Mouse (Mus musculus) small intestine, adult 2 months (tissue): ENCODE results near the gene Gm19402. TPM values are rescaled to one million over a fixed set of nuclear protein-coding genes. Genes with fewer than 3 reads are reported as not detected.

Source experiments
- H3K27ac ChIP-seq: fragments of 200-500 bp; 2 replicates; pipeline ENCODE4 v1.5.1; 2012; ENCODE audit warnings: low read depth, low read length, control low read depth, inconsistent platforms; ENCODE audit not compliant: insufficient read depth
- H3K27me3 ChIP-seq: fragments of 200-500 bp; 2 replicates; pipeline ENCODE4 v1.6.1; 2012; ENCODE audit warnings: mild to moderate bottlenecking, moderate library complexity, low read length, inconsistent platforms; ENCODE audit not compliant: control insufficient read depth, insufficient read depth
- H3K36me3 ChIP-seq: fragments of 200-500 bp; 2 replicates; pipeline ENCODE4 v1.6.1; 2012; ENCODE audit warnings: mild to moderate bottlenecking, low read length, control low read depth, inconsistent platforms; ENCODE audit not compliant: control insufficient read depth, insufficient read depth
- H3K4me1 ChIP-seq: fragments of 200-500 bp; 2 replicates; pipeline ENCODE4 v1.6.1; 2012; ENCODE audit warnings: low read length, inconsistent platforms, mixed read lengths; ENCODE audit not compliant: control insufficient read depth, insufficient read depth, insufficient read length
- H3K4me3 ChIP-seq: fragments of 200-500 bp; 2 replicates; pipeline ENCODE4 v1.5.1; 2012; ENCODE audit warnings: low read depth, mild to moderate bottlenecking, control low read depth, inconsistent platforms, low read length, moderate library complexity
- CTCF ChIP-seq: fragments of 200-500 bp; IDR thresholded peaks from 2 replicates; pipeline ENCODE4 v1.5.1; 2012; ENCODE audit warnings: low read depth, mild to moderate bottlenecking, control low read depth, inconsistent platforms, low read length, moderate library complexity, mixed read lengths; ENCODE audit not compliant: insufficient replicate concordance, insufficient read length; ENCODE audit errors: extremely low read depth
- POLR2A ChIP-seq: fragments of 200-500 bp; IDR thresholded peaks from 2 replicates; pipeline ENCODE4 v1.6.1; 2012; ENCODE audit warnings: low read depth, mild to moderate bottlenecking, control low read depth, inconsistent platforms, low read length, moderate library complexity
- WGBS: fragments of 180-500 bp; shearing (Covaris S2); methylation state at CpG from one replicate; pipeline ENCODE4 v1.1.7; 2018; 5-methylcytosine and 5-hydroxymethylcytosine counted together
- polyA plus RNA-seq: library from polyadenylated mRNA; depleted of rRNA; stranded (reverse); fragments of >200 nt; gene quantifications from 2 replicates; pipeline ENCODE4 v1.2.3, GENCODE M21; 2012

Gene Gm19402
- polyA plus RNA-seq, 1 experiment: not detected

GRCm38 (mm10) chr10:77667402-77667801 lies 23.2 kb downstream of the Gm19402 start:
- WGBS: 63% methylated on average over 4 of the region's 4 CpGs
- TF ChIP-seq CTCF: no peak
- no peak for TF ChIP-seq POLR2A

GRCm38 (mm10) chr10:77666342-77666741 lies 24.2 kb downstream of the Gm19402 start:
- WGBS: 26% methylated on average over 8 of the region's 8 CpGs
- H3K4me3 ChIP-seq: no peak overlapping the region
- H3K36me3 ChIP-seq: no peaks in the 10 kb centered on the region
- H3K4me1 ChIP-seq: peaks cover 1% of the 10 kb centered on the region
- TF ChIP-seq POLR2A (no peak), CTCF (no peak)
- no peak overlapping the region for H3K27ac ChIP-seq
- H3K27me3 ChIP-seq: no peaks in the 10 kb centered on the region

More at GRCm38 (mm10) chr10:77667402-77667801, 23.2 kb downstream of the Gm19402 start:
- Histone ChIP-seq H3K4me1 (peaks cover 1% of the 10 kb centered on the region), H3K36me3 (no peaks in the 10 kb centered on the region), H3K27me3 (no peaks in the 10 kb centered on the region), H3K4me3 (no peak overlapping the region), H3K27ac (no peak overlapping the region)

GRCm38 (mm10) chr10:77663949-77664665 lies 26.4 kb downstream of the Gm19402 start:
- TF ChIP-seq POLR2A (no peak), CTCF (no peak)
- H3K4me1 ChIP-seq: peaks cover 1% of the 10 kb centered on the region; the same call in 1 of the 2 replicates
- H3K36me3 ChIP-seq: no peaks in the 10 kb centered on the region
- H3K27ac ChIP-seq: no peak overlapping the region
- WGBS: 60% methylated on average over 43 of the region's 43 CpGs
- H3K27me3 ChIP-seq: no peaks in the 10 kb centered on the region
- H3K4me3 ChIP-seq: no peak overlapping the region

- Histone ChIP-seq H3K4me3 (no peak overlapping the region), H3K27ac (no peak overlapping the region), H3K36me3 (no peaks in the 10 kb centered on the region), H3K4me1 (no peaks in the 10 kb centered on the region), H3K27me3 (no peaks in the 10 kb centered on the region)
- 47% methylated on average over 15 of the region's 15 CpGs for WGBS
- TF ChIP-seq POLR2A (no peak), CTCF (no peak)
Observed at GRCm38 (mm10) chr10:77658286-77658994, 32.1 kb downstream of the Gm19402 start.

GRCm38 (mm10) chr10:77652046-77652445 lies 38.5 kb downstream of the Gm19402 start:
- H3K4me3 ChIP-seq: no peak overlapping the region
- WGBS: 89% methylated on average over 9 of the region's 9 CpGs
- H3K36me3 ChIP-seq: no peaks in the 10 kb centered on the region
- H3K27me3 ChIP-seq: no peaks in the 10 kb centered on the region
- H3K27ac ChIP-seq: no peak overlapping the region
- no peaks in the 10 kb centered on the region for H3K4me1 ChIP-seq
- no peak for TF ChIP-seq CTCF
- TF ChIP-seq POLR2A: no peak

GRCm38 (mm10) chr10:77647901-77648300 lies 42.7 kb downstream of the Gm19402 start:
- no peak overlapping the region for H3K4me3 ChIP-seq

GRCm38 (mm10) chr10:77647461-77647860 lies 43.1 kb downstream of the Gm19402 start:
- H3K36me3 ChIP-seq: peaks cover 39% of the 10 kb centered on the region
- H3K27me3 ChIP-seq: no peaks in the 10 kb centered on the region
- no peak for TF ChIP-seq POLR2A
- no peak for TF ChIP-seq CTCF
- no peak overlapping the region for H3K4me3 ChIP-seq
- no peak overlapping the region for H3K27ac ChIP-seq
- WGBS: 61% methylated on average over 1 of the region's 1 CpGs
- H3K4me1 ChIP-seq: no peaks in the 10 kb centered on the region

More at GRCm38 (mm10) chr10:77647901-77648300, 42.7 kb downstream of the Gm19402 start:
- 78% methylated on average over 8 of the region's 8 CpGs for WGBS
- TF ChIP-seq POLR2A (no peak), CTCF (no peak)
- Histone ChIP-seq H3K27ac (no peak overlapping the region), H3K36me3 (peaks cover 37% of the 10 kb centered on the region), H3K27me3 (no peaks in the 10 kb centered on the region), H3K4me1 (no peaks in the 10 kb centered on the region)
